Mouse (Mus musculus) adrenal gland, postnatal 36 days (tissue): ENCODE results near the gene Uqcrq. TPM values are rescaled to one million over a fixed set of nuclear protein-coding genes. Genes with fewer than 3 reads are reported as not detected.

Experiments
- DNase-seq, 2 experiments: peaks; one replicate each; pipeline ENCODE4 v3.0.0; 2021; ENCODE audit warnings: mixed read lengths in 1 of 2
- long read RNA-seq, 2 experiments: library from polyadenylated mRNA; stranded (forward); transcript quantifications; one replicate each; pipeline ENCODE4 v2.0.0; 2021; ENCODE audit warnings: borderline sequencing depth in 2 of 2
- total RNA-seq, 2 experiments: library from RNA; stranded (reverse); gene quantifications; 2 replicates each; pipeline ENCODE4 v1.2.3; 2021

The Uqcrq gene
- total RNA-seq, result 1,000 to 10,000 TPM; 1,132 to 1,289 TPM
- long read RNA-seq, experiment 1, transcript Uqcrq-201 (2 exons, 1,521 nt), result major isoform, 1,002 of 2,101 reads
- long read RNA-seq, experiment 1, transcript Uqcrq-203 (3 exons, 405 nt), result minor isoform, 69 of 2,101 reads
- long read RNA-seq, experiment 1, transcript Uqcrq-204 (2 exons, 375 nt), result minor isoform, 8 of 2,101 reads
- long read RNA-seq, experiment 1, partial matches to known transcripts, result 1,011 of 2,101 reads
- long read RNA-seq, experiment 1, other reads (novel, unspliced or antisense), result 10 of 2,101 reads
- long read RNA-seq, experiment 2, transcript Uqcrq-203 (3 exons, 405 nt), result minor isoform, 40 of 1,081 reads
- long read RNA-seq, experiment 2, transcript Uqcrq-204 (2 exons, 375 nt), result minor isoform, 5 of 1,081 reads
- long read RNA-seq, experiment 2, transcript Uqcrq-201 (2 exons, 1,521 nt), result major isoform, 625 of 1,081 reads
- long read RNA-seq, experiment 2, partial matches to known transcripts, result 403 of 1,081 reads
- long read RNA-seq, experiment 2, other reads (novel, unspliced or antisense), result 5 of 1,081 reads

GRCm38 (mm10) chr11:53430670-53431346, at the start of gene Uqcrq, which contains the start of gene Gdf9:
Uqcrq (minus strand) TSS chr11:53430831.
Gdf9 (plus strand) TSS chr11:53431023.
- DNase-seq, result peak; percentile 97 to 98

GRCm38 (mm10) chr11:53479783-53480301, 49.2 kb upstream of the Uqcrq start, which contains the start of the genes Gm9945 and Sowaha:
Gm9945 (plus strand) TSS chr11:53480166.
Sowaha (minus strand) TSS chr11:53480274.
- DNase-seq, result peak in 1 of 2 experiments; percentile 50

DNA sequence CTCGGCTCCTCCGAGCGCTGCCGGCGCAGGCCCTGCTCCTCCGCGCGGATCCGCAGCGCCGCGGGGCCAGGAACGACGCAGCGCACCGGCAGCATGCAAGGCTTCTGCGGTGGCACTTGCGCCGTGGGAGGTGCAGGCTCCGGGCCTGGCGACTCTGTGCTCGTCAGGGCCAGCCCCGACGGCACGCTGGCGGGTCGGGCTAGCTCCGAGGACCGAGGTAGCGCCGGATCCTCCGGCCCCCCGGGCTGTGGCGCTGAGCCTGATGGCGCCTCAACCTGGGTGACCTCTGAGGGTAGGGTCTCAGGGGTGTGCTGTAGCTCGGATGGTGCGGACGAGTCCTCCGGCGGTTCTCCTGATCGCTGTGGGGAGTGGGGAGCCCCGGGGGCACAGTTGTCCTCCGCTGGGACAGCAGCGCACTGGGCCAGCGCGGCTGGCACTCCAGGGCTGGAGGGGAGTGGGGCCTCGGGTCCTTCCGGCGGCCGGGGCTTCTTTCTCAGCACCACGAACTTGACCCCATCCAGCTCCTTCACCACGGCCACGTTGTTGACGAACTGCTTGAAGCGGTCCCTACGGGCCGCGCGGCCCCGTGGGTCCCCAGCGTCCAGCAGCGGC, 48.6 kb upstream of the Uqcrq start:
- DNase-seq, result peak in 1 of 2 experiments; percentile 32

DNA sequence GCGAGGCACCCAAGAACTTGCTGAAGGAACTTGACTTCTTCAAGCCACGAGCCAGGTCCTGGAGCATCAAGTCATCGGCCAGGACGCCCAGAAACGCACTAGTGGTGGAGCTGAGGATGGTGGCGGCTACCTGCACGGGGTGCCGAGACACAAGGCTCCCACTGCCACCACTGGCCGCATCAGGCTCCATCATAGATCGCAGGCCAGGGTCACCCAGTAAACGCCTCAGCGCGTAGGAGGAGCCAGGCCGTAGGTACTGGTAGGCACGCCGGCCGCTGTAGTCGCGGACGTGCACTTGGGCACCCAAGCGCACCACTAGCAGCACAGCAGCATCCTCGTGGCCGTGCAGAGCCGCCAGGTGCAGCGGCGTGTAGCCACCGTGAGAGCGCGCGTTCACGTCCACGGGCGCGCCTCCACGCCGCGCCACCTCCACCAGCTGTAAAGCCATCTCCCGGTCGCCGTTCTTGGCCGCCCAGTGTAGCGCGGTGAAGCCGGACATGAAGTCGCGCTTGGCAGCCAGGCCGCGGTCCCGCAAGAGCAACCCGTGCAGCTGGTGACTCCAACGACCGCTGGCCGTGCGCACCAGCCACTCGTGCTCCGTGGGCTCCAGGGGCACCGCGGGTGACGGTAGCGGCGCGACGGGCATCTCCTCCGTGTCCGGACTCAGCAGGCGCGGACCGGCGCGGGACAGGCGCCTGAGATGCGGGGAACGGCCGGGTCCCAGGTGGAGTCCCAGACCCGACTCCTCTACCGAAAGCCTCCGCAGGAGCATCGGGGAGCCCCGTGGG, 47.9 kb upstream of the Uqcrq start:
- DNase-seq, result peak in 1 of 2 experiments; percentile 25

DNA sequence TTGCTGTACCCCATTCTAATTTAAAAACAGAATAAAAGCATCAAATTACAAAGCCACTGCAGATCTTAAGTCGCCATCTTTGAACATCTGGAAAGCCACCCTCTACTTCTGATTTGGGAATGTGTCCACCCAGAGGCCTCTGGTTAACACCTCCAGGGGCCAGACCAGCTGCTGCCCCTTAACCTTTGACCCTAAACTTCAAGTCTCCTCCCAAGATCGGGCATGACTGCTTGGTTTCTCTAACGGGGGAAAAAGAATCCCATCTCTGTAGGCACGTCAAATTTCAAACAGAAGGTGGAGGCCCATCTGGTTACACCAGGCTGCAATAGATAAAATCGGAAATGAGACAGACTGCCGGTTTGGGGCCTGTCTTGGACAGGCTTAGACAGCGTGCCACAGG, 47.2 kb upstream of the Uqcrq start:
- no peak for DNase-seq

GRCm38 (mm10) chr11:53475620-53476019, 45.0 kb upstream of the Uqcrq start:
- no peak for DNase-seq

- DNase-seq, result no peak
Measured at GRCm38 (mm10) chr11:53472709-53473108, 42.1 kb upstream of the Uqcrq start.

GRCm38 (mm10) chr11:53469968-53470695, 39.5 kb upstream of the Uqcrq start, which contains the start of gene Gm9837:
Gm9837 (minus strand) TSS chr11:53470479.
- peak; percentile 91 to 92 for DNase-seq

- peak in 1 of 2 experiments; percentile 39 for DNase-seq
Measured at GRCm38 (mm10) chr11:53469294-53469967, 38.8 kb upstream of the Uqcrq start.

DNA sequence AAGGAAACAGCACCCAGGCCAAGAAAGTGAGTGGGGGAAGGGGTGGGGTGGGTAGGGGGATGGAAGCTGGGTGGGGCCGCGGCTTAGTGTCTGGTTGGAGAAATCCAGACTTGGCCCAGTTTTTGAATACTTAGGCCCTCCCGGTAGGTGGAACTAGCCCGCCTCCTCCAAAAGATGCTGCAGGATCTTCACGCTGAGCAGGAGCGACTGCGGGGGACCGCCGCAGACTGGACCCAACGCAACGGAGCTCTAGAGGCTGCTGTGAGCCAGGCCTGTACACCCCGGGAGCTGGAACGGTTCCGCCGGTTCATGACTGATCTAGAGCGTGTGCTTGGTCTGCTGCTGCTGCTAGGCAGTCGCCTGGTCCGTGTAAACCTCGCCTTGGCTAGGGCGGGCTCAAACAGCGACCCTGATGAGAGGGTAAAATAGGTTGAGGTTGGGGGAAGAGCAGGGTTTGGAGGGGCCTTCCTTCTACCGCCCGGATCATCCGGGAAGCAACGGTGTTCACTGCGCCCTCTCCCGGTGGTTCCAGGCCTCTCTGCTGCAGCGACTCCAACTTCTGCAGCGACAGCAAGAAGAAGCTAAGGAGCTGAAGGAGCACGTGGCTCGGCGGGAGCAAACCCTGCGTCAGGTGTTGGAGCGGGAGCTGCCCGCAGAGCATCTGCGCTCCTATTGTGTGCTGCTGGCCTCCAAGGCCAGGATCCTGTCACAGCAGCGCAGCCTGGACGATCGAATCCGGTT, 35.8 kb upstream of the Uqcrq start:
- peak; percentile 83 to 90 for DNase-seq

GRCm38 (mm10) chr11:53463551-53464424, 33.2 kb upstream of the Uqcrq start:
- DNase-seq, result peak; percentile 31 to 43

GRCm38 (mm10) chr11:53461727-53462126, 31.1 kb upstream of the Uqcrq start:
- DNase-seq, result peak in 1 of 2 experiments; percentile 20

DNA sequence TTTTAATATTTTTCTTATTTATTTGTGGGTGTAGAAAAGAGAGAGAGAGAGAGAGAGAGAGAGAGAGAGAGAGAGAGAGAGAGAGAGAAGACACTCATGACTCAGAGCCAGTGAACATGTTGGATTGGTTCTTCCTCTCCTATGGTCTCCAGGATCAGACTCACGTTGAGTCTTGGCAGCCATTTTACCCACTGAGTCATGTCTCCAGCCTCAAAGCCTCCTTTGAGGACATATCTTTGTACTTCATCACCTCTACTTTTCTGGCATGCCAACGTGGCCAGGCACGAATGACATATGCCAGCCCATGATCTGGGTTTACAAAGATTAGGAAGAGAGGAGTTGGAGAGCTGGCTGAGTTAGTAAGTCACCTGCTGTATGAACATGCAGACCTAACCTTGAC, 29.6 kb upstream of the Uqcrq start:
- no peak for DNase-seq

GRCm38 (mm10) chr11:53458996-53459395, 28.4 kb upstream of the Uqcrq start:
- no peak for DNase-seq

GRCm38 (mm10) chr11:53457372-53457954, 26.8 kb upstream of the Uqcrq start:
- peak in 1 of 2 experiments; percentile 25 for DNase-seq

DNA sequence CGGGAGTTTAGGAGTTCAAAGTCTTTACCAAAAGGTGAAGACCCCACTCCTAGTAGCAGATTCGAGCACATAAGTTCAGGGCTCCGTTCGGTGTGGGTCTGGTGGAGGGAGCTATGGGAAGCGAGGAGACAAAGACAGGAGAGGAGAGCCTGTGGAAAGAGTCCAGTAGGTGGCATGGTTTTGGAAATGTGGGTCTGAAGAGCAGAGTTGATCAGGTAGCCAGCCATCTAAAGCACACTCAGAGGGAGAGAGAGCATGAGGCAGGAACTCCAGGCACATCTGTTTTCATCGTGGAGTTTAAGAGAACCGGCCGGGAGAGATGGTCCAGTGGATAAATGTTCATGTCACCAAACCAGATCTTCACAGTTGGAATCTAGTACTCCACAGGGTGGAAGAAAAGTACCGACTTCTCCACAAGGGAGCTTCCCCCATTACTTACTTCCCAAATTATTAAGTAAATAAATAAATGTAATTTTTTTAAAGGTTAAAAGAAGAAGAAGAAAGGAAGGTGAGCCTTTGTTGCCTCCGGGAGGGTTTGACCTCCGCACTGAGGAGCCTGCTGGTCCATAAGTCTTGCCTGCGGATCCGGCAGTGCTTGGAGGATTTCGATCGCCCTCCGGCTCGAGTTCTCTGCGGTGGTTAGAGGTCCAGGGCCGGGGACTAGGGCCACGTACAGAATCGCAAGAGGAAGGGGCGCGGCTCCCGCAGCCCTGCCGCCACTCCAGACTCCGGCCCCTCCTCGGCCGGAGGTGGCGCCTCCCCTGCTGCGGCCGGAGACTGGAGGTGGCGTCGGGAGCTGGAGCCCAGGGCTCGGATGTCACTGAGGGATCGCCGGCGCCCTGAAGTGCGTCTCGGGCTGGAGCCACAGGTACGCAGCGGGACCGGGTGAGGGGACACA, 26.1 kb upstream of the Uqcrq start, which contains the start of the genes Gm10447 and Shroom1:
TSS of gene Gm10447 (minus strand) at position 637 of the 898 bp plus-strand sequence.
TSS of gene Shroom1 (plus strand) at position 732 of the 898 bp plus-strand sequence.
- peak; percentile 70 to 81 for DNase-seq
